Mouse (Mus musculus): Measurements from ENCODE around the gene Rgs7.

The Rgs7 gene

DNA sequence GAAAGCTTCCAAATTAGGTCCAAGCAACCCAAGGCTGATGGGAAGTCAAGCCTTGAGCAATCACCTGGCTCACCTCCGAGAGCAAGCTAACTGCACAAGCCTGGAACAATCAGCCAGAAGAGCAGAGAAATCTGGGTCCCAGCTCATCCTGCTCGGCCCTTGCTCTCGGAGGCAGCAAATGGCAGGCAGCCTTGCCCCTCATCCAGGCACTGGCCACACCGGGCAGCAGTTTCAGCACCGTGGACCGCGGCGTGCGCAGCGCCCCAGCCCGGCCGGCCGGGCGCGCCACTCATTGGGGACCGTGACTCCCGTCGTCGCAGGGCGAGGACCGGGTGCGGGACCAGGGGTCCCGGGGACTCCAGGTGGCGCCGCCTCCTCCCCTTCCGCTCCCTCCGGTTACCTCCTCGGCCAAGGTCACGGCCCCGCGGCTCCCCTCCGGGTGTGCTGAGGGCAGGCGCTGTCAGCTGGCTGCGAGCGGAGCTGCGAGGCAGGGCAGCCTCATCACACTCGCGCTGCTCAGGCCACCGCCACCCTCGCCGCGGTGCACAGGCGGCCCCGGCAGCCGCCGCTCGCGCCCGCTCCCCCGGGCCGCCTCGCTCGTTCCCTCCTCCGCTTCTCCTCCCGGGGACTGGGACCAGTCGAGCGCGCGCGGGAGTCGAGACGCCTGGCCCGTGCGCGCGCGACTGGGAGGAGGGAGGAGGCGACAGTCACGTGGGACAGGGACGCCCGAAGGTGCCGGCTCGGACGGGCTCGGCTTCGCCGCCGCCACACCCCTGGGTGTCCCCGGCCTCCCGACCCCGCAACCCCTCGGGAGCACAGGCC lies at the start of gene Rgs7:
TSS of gene Rgs7 (minus strand) at position 640 of the 822 bp plus-strand sequence.
- no peak for DNase-seq (ENCODE audit: low read depth)

DNA sequence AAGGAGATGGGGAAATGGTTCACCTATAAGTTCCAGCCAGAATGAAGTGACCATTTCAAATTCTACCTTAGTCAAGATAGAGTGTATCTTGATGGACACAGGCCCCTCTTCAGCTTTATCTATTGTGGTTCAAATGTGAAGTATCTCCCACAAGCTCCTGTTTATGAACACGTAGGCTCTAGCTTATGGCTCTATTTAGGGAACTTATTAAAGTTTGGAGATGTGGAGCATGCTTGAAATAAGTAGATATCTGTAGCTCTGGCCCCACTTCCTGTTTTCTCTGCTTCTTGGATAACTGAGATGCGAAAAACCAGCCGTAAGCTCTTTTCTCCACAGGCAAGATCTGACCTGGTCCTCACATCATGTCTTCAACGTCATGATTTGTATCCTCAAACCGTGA lies 48.4 kb upstream of the Rgs7 start:
- no peak for DNase-seq (ENCODE audit: low read depth)

DNA sequence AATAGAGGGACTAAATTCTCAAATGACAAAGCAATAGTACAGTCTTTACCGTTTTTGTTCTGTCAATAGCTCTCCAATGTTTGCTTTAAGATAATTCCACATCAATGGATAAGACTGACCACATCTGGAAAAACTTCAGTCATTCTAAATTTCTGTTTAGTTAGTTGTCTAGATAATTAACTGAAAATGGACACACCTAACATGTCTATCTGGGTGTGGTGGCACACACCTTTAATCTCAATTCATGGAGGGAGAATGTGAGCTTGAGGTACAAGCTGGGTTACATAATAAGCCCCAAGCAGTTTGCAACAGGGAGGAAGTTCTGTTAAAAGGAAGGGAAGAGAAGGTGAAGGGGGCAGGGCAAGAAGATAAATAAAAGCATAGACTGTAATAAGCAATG lies 45.0 kb upstream of the Rgs7 start:
- DNase-seq (ENCODE audit: low read depth) = no peak

DNA sequence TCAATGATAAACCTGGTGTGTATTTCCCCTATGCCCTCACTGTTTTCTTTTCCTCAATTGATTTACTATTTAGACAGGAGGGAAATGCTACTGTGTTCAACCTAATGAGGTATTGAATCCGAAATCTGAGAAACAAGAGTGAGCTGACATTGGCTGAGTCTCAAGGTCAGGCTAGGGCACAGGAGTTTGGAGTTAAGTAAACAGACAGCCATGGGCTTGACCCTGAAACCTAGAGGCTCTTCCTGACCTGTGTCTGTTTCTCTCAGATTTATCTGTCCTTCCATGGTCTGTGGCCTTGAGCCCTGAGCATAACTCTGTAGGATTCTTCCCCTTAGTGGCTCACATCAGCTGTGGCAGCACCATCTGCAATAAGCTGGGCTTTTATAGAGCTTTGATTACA lies 37.6 kb upstream of the Rgs7 start:
- DNase-seq (ENCODE audit: low read depth) = no peak

DNA sequence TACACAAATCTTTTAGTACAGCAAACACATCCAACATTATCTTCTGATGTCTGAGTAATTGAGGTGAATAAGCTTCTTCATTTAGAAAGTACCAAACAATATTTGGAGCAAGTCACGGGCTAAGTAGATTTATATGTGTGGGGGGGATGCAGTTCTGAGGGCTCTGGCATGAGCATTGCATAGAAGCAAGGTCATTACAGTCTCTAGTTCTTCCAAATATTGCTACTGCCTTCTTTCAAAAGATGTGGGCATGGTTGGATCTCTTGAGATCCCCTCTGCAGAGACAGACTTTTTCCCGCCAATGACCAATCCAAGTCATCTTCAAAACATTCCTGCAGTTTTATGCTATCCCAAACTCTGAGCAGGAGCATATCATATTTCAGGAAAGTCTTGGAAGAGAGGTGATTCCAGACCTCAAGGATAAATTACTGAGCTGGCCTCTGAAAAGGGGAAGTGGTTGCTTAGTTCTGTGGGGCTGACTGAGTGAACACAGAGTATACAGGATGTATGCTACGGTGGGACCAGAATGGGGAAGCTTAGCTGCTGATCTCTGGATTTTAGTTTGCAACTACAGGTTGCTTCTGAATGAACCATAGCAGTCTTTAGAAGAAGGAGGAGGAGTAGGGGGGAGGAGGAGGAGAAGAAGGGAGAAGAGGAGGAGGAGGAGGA lies 32.5 kb upstream of the Rgs7 start:
- peak; percentile 4 for DNase-seq (ENCODE audit: low read depth)

DNA sequence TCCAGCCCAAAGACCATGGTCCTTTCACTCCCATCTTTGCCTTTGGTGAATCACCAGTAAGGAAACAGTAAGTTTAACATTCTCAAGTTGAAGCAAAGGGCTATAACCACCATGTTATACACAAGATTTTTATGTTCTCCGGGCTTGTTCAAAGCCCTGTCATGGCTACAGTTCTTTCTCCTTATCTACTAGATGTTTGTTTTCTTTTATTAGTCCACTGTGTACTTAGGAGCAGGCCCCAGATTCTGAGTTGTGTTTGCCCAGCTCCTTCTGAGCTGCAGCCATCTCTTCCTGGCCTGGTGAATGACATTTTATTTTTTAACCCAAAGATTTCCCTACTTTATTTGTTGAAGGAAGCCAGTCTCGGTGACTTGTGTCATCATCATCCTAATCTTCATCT lies 31.3 kb upstream of the Rgs7 start:
- no peak for DNase-seq (ENCODE audit: low read depth)

DNA sequence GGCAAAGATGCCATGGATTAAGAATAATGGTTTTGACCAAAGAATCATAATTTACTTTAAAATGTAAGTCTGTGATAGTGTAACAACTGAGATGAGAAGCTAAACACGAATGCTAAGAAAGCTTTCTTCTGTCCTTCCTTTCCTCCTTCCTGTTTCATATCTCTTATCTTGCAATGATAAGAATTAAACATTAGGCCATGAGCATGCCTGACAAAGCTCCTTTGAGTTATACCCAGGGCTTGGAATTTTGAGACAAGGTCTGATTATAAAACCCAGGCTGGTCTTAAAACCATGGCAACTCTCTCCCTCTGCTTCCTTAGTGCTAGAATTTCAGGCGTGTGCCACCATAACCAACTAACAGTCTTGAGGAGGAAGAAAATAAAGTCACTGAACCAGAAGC lies 22.2 kb upstream of the Rgs7 start:
- no peak for DNase-seq (ENCODE audit: low read depth)

DNA sequence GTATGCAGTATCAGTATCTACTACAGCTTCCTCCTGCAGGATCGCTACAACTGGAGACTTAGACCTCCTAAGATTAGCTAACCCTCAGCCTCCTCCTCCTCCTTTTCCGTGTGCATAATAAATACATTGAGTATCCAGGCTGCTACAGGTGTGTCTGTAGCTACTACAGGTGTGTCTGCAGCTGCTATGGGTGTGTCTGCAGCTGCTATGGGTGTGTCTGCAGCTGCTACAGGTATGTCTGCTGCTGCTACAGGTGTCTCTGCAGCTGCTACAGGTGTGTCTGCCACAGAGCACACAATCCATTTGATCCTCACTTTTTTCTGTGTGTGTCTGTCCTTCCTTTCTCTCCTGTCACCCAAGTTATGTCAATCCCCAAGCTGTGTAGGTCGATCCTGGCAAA lies 19.9 kb upstream of the Rgs7 start:
- no peak for DNase-seq (ENCODE audit: low read depth)

DNA sequence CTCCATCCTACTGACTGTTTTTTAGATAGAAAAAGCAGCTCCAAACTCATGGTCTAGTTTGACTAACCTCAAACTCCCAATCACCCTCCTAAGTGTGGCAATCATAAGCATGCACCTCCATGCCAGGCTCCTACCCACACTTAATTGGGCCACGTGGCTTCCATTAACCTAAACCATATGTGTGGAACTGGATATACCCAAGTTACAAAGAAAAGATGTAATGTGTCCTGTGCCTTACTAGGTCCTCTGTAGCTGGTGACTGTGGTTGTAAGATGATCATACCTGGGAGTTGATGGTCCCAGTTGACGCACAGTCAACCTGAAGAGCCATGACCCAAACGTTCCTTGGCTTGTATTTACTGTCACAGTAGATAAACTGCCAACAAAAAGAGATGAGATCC lies 17.7 kb upstream of the Rgs7 start:
- no peak for DNase-seq (ENCODE audit: low read depth)

DNA sequence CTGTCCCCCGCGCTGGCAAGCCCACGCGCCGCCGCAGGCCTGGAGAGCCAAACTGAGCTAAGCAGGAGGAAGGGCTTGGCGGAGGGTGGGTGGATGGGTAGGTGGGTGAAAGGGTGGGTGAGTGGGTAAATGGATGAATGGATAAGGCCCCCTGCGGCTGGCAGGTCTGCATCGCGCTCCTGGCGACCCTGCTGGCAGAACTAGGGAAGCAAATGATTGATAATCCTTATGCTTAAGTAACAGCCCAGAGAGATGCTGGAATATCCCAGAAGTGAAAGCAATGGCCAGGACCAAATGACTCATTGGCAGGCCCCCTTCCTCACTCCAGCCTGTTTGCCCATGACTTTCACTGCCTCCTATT lies 363 bp upstream of the Rgs7 start:
- no peak for DNase-seq (ENCODE audit: low read depth)

DNA sequence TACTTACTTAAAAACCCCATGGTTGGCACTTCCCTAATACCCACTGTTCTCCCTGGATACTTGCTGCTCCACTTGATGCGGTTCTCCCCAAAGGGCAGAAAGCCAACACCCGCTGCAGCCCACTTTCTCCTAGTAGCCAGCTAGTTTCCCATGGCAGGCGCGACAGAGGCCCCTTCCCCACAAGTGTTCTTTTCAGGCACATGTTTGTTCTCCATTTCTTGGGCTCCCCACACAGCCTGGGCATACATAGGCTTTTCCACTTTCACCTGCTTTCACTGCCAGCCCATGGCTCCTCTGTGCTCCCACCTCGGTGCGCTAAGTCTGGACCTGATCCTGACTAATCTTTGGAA lies 814 bp downstream of the Rgs7 start:
- DNase-seq (ENCODE audit: low read depth) = no peak

DNA sequence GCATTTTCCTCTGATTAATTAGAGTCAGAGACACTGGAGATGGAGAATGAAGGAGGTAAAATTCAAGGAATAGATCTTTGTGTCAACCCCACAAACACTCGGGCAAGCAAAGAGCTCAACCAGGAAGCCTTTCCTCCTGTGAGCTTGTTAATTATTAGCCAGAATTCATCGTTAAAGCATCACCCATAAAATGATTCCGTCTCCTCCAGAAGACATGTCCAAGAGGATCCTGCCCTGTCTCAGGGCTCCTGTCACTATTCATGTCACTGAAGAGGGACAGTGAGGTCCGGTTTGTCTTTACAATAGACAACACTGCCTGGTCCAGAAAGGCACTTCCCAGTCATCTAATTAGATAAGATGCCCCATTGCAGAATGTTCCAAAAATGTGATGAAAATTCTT lies 7.2 kb downstream of the Rgs7 start:
- DNase-seq (ENCODE audit: low read depth) = no peak

DNA sequence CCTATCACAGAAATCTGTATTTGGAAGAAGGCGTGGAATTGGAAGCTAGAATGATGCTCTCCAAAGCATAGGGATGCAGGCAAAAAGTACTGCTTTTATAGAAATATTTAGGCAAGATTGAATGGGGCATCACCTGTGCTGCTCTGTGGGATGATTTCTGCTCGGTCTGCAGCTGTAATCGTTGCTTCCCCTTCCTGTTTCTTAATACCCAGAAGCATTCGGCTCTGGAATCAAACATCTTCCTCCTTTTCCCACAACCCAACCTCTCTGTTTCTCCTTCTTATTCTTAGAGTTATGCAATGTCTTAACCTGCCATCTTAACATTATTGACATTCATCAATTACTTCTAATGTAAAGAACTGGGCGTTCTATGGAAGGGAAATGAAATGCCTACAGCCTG lies 19.2 kb downstream of the Rgs7 start:
- DNase-seq (ENCODE audit: low read depth) = no peak

DNA sequence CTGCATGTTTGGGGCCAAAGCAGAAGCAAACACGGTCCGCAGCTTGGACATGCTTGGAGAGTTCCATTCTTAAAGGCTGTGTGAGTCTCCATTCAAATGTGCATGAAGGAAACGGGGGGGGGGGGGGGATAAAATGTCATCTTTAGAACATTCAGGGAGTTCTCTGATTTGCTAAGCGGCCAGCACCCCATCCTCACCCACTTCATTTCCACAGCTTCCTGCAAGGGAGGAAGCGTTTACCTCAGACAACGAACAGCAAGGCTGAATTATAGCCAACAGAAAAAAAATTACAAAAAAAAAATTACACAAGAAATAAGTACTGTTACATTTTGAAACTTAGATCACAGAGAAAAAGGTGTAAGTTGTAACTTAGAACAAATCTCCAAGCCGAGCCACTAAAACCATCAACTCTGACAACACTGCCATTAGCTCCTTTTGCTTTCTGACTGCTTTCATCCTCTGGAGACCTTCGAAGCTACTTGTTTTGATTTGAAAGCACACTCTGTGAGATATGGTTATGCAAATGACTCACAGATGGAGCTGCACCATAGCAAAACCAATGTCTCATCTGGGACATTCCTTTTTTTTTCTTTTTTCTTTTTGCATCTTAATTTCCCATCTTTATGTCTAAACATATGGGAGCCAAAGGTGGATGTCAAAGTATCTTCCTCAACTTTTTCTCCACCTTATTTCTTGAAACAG lies 23.1 kb downstream of the Rgs7 start:
- no peak for DNase-seq (ENCODE audit: low read depth)

DNA sequence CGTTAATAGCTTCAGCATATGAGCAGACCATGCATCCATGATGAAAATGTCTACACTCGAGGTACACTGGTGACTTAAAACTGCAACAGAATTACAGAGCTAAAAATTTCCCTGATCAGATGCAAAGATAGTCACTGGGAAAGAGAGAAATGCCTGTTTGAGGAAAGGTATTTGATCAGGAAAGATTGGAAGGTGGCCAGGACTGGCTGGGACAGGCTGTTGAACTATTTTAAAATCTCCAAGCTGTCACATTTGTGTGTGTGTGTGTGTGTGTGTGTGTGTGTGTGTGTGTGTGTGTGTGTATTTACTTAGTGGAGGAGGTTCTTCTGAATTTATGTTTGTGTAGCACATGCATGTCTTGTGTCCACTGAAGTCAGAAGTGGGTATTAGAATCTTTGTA lies 27.7 kb downstream of the Rgs7 start:
- no peak for DNase-seq (ENCODE audit: low read depth)

DNA sequence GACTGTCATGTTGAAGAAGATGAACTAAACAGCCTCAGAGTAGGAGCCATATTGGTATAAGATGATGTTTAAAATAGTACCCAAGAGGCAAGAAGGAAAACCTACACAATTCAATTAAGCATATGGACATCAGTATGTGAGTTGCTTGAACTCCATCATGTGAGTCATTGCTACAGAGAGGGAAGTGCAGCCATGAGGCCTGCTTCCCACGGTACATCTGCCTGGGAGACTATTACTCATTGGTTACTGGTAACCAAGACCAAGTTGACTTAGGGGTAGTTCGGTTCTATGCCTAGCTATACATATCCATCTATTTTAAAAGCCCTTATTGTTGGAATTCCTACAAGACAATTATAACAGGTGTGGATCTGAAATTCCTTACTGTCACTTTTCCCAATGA lies 29.9 kb downstream of the Rgs7 start:
- no peak for DNase-seq (ENCODE audit: low read depth)

DNA sequence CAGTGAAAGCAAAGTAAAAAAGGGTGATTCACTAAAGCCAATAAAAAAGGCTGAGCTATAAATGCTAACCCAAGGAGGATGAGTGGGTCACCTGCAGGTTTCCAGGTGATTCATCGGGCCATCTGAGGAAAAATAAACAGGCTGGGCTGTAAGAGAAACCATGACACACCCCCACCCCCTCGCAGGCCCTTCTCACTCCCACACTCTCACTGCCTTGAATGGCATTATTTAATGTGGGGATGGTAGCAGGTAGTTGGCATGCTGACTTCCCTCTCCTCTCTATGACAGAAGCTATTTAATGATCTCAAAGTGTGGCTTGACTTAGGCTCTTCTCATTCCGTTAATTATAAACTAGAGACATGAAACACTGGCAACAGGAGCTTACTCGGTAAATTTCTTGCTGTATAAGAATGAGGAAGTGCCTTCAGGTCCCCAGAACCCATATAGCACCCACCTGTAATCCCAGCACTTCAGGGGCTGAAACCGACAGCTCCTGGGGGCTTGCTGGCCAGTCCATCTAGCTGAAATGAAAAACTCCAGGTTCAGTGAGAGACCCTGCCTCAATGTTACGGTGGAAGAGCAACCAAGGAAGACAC lies 38.2 kb downstream of the Rgs7 start:
- DNase-seq (ENCODE audit: low read depth) = no peak

DNA sequence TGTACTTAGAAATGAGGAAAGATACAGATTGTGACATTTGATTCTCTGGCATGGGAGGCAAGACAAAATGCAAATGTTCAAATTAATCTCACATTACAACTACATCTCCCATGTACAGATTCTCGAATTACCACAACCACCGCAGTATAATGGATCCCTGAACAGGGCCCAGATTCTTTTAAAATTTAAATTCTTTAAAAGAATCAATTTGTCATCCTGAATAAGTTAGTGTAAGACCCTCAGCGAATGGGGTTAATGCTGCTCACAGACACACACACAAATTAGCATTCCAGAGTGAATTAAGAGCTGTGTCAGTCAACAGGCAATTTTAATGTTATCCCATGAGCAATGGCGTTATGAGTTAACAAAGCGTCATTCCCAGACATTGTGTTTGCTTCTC lies 44.3 kb downstream of the Rgs7 start:
- DNase-seq (ENCODE audit: low read depth) = no peak

DNA sequence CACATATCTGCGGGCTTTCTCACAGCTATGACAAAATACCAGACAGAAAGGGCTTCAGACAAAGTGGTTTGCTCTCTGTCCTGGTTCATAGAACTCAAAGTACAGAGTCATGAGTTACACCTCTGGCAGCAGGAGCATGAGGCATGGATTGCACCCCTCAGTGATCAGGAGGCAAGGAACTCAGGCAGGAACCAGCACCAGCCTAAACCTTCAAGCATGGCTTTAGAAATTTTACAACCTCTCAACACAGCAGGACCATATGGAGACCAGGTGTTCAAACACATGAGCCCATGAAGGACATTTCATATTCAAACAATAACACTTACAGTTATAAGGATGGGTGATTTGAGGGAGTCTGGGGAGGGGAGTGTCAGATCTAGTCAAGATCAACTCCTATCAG lies 49.4 kb downstream of the Rgs7 start:
- no peak for DNase-seq (ENCODE audit: low read depth)

DNA sequence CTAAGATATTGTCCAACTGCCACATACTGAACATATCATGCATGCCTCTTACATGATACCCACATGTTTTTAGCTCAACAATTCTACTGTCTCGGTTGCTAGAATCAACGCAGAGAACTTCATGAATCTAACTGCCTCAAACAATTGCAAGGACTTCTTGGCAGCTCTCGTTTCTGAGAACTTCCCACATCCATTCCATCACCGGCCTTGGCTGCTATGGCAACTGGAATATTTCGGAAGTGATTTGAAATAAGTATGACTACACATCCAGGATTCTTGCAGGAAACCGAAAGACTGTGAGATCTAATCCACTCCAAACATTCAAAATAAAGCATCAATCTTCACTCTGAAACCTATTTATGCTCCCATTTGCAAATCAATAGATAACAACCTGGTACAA lies 50.3 kb downstream of the Rgs7 start:
- no peak for DNase-seq (ENCODE audit: low read depth)

DNA sequence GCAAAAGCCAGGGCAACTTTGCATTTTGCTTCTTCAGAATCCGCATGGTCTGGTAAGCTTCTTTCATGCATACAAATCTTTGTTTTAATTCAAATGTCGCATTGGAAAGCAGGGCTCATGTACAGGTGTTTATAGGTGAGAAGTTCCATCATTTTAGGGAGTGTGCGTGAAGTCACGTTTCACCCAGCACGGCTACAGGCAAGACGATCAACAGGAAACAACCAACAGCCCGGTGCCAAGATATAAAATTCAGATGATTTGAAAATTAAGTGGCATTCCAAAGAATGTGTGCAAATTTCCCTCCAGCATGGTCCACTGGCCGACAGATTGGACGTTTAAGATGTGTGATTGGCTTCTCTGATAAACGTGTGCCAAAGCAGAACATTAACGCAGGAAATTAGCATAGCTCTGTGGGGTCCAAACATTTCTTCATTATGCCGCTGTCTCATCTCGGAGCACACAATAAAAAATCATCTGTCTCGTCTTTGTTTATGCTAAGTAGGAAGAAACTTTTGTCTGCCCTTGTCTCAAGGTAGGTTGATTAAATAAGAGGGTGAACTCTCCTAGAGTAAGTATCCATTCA lies 58.6 kb downstream of the Rgs7 start:
- no peak for DNase-seq (ENCODE audit: low read depth)

DNA sequence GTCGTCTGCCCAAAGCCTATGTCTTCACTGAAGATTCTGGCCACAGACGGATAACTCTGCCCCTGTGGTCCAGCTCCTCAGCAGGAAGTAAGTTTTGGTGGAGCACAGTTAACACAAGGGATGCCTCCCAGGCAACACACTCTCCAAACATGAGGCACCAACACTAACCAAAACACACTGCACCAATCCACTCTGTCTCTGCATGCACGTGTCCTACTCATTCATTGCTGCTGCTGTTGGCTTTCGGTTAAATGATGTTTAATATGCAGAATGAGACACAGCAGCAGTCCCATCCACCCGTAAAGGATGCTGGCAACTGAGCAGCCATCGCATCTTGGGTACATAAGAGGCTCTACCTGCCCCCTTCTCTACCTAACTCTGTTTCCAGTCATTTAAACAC lies 59.2 kb downstream of the Rgs7 start:
- no peak for DNase-seq (ENCODE audit: low read depth)
